Mouse (Mus musculus): ENCODE measurements at regions not wholly inside any gene's neighbourhood (a gene's known extent, or its start where the extent isn't known, plus 50 kb on each side); places are given as distances from the start of the nearest gene placed in this dataset.

DNA sequence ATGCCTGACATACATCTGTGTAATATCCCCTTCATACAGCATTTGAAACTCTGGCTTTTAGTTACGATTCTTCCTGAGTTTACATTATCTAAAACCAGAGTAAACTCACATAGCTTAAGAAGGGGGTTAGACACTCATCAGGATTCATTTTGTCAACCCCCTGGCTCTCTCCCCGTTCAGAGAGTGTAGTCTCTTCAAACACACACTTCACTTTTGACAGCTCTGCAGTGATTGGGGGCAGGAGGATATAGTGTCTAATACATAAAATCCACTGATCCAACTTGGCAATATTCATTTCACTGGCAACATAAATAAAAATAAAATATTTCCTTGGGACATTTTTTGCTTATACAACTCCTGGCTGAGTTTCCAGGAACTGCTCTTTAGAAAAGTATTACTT is 251.0 kb downstream of the Cxxc4 start:
- no peak overlapping the region for H3K4me2 ChIP-seq (ENCODE audit: low read depth)
- no peaks in the 10 kb centered on the region for H3K27me3 ChIP-seq (ENCODE audit: control insufficient read depth, insufficient read depth, insufficient read length)
- no peak overlapping the region for H3K4me3 ChIP-seq
- TF ChIP-seq MAX (IDR thresholded peaks at IDR 0.05; ENCODE audit: low read depth): no peak
- TF ChIP-seq REST (IDR thresholded peaks at IDR 0.05; ENCODE audit: insufficient read depth, insufficient read length): no peak
- TF ChIP-seq MYOG (IDR thresholded peaks at IDR 0.05; ENCODE audit: control insufficient read depth in 1 of 3, insufficient read depth in 1 of 3, insufficient read length in 2 of 3, low read depth in 2 of 3): no peak
- no peak for TF ChIP-seq TCF12 (IDR thresholded peaks at IDR 0.05; ENCODE audit: insufficient read depth, poor library complexity, severe bottlenecking)
- no peaks in the 10 kb centered on the region for H3K36me3 ChIP-seq (ENCODE audit: control insufficient read depth, insufficient read depth)
- no peak overlapping the region for H3ac ChIP-seq (ENCODE audit: control insufficient read depth, insufficient read length)
- H3K79me2 ChIP-seq (ENCODE audit: control insufficient read depth, insufficient read depth): no peaks in the 10 kb centered on the region

DNA sequence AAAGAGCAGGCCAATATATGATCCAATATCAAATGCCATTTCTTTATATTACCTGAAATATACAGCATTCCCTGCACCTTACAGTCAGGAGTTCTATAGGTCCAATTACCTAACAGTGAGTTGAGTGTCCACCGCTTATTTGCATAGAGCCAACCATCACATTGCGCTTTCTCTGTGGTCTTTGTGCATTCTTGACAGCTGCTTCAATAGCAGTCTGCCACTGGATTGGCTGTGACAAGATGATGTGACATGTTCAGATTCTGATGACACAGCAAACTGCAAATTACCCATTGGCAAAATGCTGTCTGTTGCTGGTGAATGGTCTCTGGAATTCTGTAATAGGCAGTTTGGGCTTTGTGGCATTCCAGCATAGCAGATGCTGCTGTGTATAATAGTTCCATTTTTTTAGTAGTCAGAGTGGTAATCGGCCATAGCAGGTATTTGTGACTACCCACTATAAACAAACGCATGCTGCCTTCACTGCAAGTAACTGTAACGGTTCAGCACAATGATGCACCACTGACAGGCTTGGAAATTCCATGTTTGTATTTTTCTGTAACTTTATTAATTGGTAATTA is 253.8 kb downstream of the Cxxc4 start:
- TF ChIP-seq SRF (IDR thresholded peaks at IDR 0.05; ENCODE audit: control insufficient read depth, insufficient read length, low read depth): no peak
- no peak for TF ChIP-seq MYOG (IDR thresholded peaks at IDR 0.05; ENCODE audit: control insufficient read depth in 1 of 3, insufficient read depth in 1 of 3, insufficient read length in 2 of 3, low read depth in 2 of 3)
- TF ChIP-seq CEBPB (IDR thresholded peaks at IDR 0.05; ENCODE audit: insufficient read depth, poor library complexity, severe bottlenecking): no peak
- TF ChIP-seq MYOD1 (IDR thresholded peaks at IDR 0.05; ENCODE audit: control insufficient read depth in 1 of 3, insufficient read length in 2 of 3, low read depth in 2 of 3): no peak
- Histone ChIP-seq H3K4me2 (ENCODE audit: low read depth) (no peak overlapping the region), H3K79me2 (ENCODE audit: control insufficient read depth, insufficient read depth) (no peaks in the 10 kb centered on the region), H3K27me3 (ENCODE audit: control insufficient read depth, insufficient read depth, insufficient read length) (no peaks in the 10 kb centered on the region), H3K4me3 (no peak overlapping the region), H3K36me3 (ENCODE audit: control insufficient read depth, insufficient read depth) (no peaks in the 10 kb centered on the region), H3ac (ENCODE audit: control insufficient read depth, insufficient read length) (no peak overlapping the region)

DNA sequence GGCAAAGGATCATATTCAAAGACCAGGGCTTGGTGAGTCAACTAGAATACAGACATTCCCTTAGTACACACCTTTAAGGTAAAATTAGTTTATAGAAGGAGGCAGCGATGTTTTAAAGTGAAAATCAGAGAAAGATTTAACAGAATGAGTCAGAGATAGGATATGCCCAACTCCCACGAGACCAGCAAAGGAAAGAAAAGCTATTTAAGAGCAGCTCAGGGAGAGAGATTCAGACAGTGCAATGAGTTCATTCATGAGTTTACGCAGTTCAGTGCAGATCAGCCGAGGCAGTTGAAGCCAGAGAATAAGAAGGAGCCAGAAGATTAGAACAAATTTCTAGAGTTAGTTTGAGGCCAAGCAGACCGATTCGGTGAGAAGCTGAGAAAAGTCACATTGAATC is 273.4 kb downstream of the Cxxc4 start:
- Histone ChIP-seq H3K27me3 (ENCODE audit: control insufficient read depth, insufficient read depth, insufficient read length) (no peaks in the 10 kb centered on the region), H3K79me2 (ENCODE audit: control insufficient read depth, insufficient read depth) (no peaks in the 10 kb centered on the region), H3K4me3 (no peak overlapping the region), H3K4me2 (ENCODE audit: low read depth) (no peak overlapping the region), H3ac (ENCODE audit: control insufficient read depth, insufficient read length) (no peak overlapping the region), H3K36me3 (ENCODE audit: control insufficient read depth, insufficient read depth) (no peaks in the 10 kb centered on the region)
- no peak for TF ChIP-seq REST (IDR thresholded peaks at IDR 0.05; ENCODE audit: insufficient read depth, insufficient read length)
- TF ChIP-seq SRF (IDR thresholded peaks at IDR 0.05; ENCODE audit: control insufficient read depth, insufficient read length, low read depth): no peak
- no peak for TF ChIP-seq POLR2A (IDR thresholded peaks at IDR 0.05; ENCODE audit: insufficient read length, low read depth)
- no peak for TF ChIP-seq MYOD1 (IDR thresholded peaks at IDR 0.05; ENCODE audit: control insufficient read depth in 1 of 3, insufficient read length in 2 of 3, low read depth in 2 of 3)
- TF ChIP-seq TCF3 (IDR thresholded peaks at IDR 0.05; ENCODE audit: insufficient read length, low read depth): no peak
- no peak for TF ChIP-seq E2F4 (IDR thresholded peaks at IDR 0.05; ENCODE audit: insufficient read depth)
- TF ChIP-seq TCF12 (IDR thresholded peaks at IDR 0.05; ENCODE audit: insufficient read depth, poor library complexity, severe bottlenecking): no peak
- TF ChIP-seq MYOG (IDR thresholded peaks at IDR 0.05; ENCODE audit: control insufficient read depth in 1 of 3, insufficient read depth in 1 of 3, insufficient read length in 2 of 3, low read depth in 2 of 3): no peak
- TF ChIP-seq MAX (IDR thresholded peaks at IDR 0.05; ENCODE audit: low read depth): no peak
- no peak for TF ChIP-seq CEBPB (IDR thresholded peaks at IDR 0.05; ENCODE audit: insufficient read depth, poor library complexity, severe bottlenecking)
- TF ChIP-seq USF1 (IDR thresholded peaks at IDR 0.05; ENCODE audit: low read depth): no peak
- no peak for TF ChIP-seq POLR2AphosphoS2 (IDR thresholded peaks at IDR 0.05; ENCODE audit: insufficient read length, low read depth)

DNA sequence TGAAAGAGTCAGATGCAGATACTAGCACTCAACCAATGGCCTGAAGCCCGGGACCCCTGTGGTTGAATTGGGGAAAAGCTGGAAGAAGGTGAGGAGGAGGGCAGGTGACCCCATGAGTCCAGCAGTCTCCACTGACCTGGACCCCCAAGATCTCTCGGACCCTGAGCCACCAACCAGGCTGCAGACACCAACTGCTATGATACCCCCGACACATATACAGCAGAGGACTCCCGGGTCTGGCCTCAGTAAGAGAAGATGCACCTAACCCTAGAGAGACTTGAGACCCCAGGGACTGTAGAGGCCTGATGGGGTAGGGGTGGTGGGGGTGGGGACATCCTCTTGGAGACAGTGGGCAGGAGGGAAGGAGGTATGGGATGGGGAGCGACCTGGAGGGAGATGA is 289.5 kb downstream of the Cxxc4 start:
- no peak overlapping the region for H3K4me2 ChIP-seq (ENCODE audit: low read depth)
- H3K36me3 ChIP-seq (ENCODE audit: control insufficient read depth, insufficient read depth): no peaks in the 10 kb centered on the region
- TF ChIP-seq SRF (IDR thresholded peaks at IDR 0.05; ENCODE audit: control insufficient read depth, insufficient read length, low read depth): no peak
- TF ChIP-seq CEBPB (IDR thresholded peaks at IDR 0.05; ENCODE audit: insufficient read depth, poor library complexity, severe bottlenecking): no peak
- TF ChIP-seq MYOG (IDR thresholded peaks at IDR 0.05; ENCODE audit: control insufficient read depth in 1 of 3, insufficient read depth in 1 of 3, insufficient read length in 2 of 3, low read depth in 2 of 3): no peak
- no peak for TF ChIP-seq REST (IDR thresholded peaks at IDR 0.05; ENCODE audit: insufficient read depth, insufficient read length)
- TF ChIP-seq E2F4 (IDR thresholded peaks at IDR 0.05; ENCODE audit: insufficient read depth): no peak
- no peak for TF ChIP-seq TCF12 (IDR thresholded peaks at IDR 0.05; ENCODE audit: insufficient read depth, poor library complexity, severe bottlenecking)
- no peak for TF ChIP-seq MAX (IDR thresholded peaks at IDR 0.05; ENCODE audit: low read depth)
- TF ChIP-seq TCF3 (IDR thresholded peaks at IDR 0.05; ENCODE audit: insufficient read length, low read depth): no peak
- TF ChIP-seq POLR2A (IDR thresholded peaks at IDR 0.05; ENCODE audit: insufficient read length, low read depth): no peak
- TF ChIP-seq MYOD1 (IDR thresholded peaks at IDR 0.05; ENCODE audit: control insufficient read depth in 1 of 3, insufficient read length in 2 of 3, low read depth in 2 of 3): no peak
- no peaks in the 10 kb centered on the region for H3K79me2 ChIP-seq (ENCODE audit: control insufficient read depth, insufficient read depth)
- H3ac ChIP-seq (ENCODE audit: control insufficient read depth, insufficient read length): no peak overlapping the region
- H3K27me3 ChIP-seq (ENCODE audit: control insufficient read depth, insufficient read depth, insufficient read length): no peaks in the 10 kb centered on the region
- H3K4me3 ChIP-seq: no peak overlapping the region

DNA sequence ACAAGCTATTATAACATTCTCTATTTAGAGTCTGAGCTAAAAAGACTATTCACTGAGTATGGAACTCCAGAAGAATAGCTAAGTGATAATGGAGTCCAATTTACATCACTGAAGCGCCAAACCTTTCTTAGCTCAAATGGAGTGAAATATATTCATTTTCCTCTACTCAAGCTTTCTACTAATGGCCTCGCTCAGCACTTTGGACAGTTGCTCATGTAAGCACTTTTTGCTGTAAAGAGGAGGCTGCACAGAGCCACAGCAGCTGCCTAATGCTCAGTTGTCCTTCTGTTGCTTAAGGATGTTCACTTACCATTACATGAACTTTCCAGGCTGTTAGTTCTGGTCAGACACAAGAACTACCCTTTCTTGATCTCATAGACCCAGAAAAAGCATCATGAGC is 268.7 kb upstream of the Tacr3 start:
- H3K4me2 ChIP-seq (ENCODE audit: low read depth): no peak overlapping the region
- TF ChIP-seq USF1 (IDR thresholded peaks at IDR 0.05; ENCODE audit: low read depth) (no peak), CEBPB (IDR thresholded peaks at IDR 0.05; ENCODE audit: insufficient read depth, poor library complexity, severe bottlenecking) (no peak), MYOG (IDR thresholded peaks at IDR 0.05; ENCODE audit: control insufficient read depth in 1 of 3, insufficient read depth in 1 of 3, insufficient read length in 2 of 3, low read depth in 2 of 3) (no peak), POLR2AphosphoS2 (IDR thresholded peaks at IDR 0.05; ENCODE audit: insufficient read length, low read depth) (no peak), MAX (IDR thresholded peaks at IDR 0.05; ENCODE audit: low read depth) (no peak), REST (IDR thresholded peaks at IDR 0.05; ENCODE audit: insufficient read depth, insufficient read length) (no peak), SRF (IDR thresholded peaks at IDR 0.05; ENCODE audit: control insufficient read depth, insufficient read length, low read depth) (no peak), TCF12 (IDR thresholded peaks at IDR 0.05; ENCODE audit: insufficient read depth, poor library complexity, severe bottlenecking) (no peak), TCF3 (IDR thresholded peaks at IDR 0.05; ENCODE audit: insufficient read length, low read depth) (no peak), MYOD1 (IDR thresholded peaks at IDR 0.05; ENCODE audit: control insufficient read depth in 1 of 3, insufficient read length in 2 of 3, low read depth in 2 of 3) (no peak), POLR2A (IDR thresholded peaks at IDR 0.05; ENCODE audit: insufficient read length, low read depth) (no peak), E2F4 (IDR thresholded peaks at IDR 0.05; ENCODE audit: insufficient read depth) (no peak)
- no peaks in the 10 kb centered on the region for H3K36me3 ChIP-seq (ENCODE audit: control insufficient read depth, insufficient read depth)
- H3ac ChIP-seq (ENCODE audit: control insufficient read depth, insufficient read length): no peak overlapping the region
- no peaks in the 10 kb centered on the region for H3K27me3 ChIP-seq (ENCODE audit: control insufficient read depth, insufficient read depth, insufficient read length)
- H3K79me2 ChIP-seq (ENCODE audit: control insufficient read depth, insufficient read depth): no peaks in the 10 kb centered on the region
- no peak overlapping the region for H3K4me3 ChIP-seq

Data from myocyte (in vitro differentiated cells).